Mouse (Mus musculus) CH12.LX (cell line): Measurements from ENCODE around the gene Dda1. TPM values are rescaled to one million over a fixed set of nuclear protein-coding genes. Genes with fewer than 3 reads are reported as not detected.

Source experiments
- DNase-seq: peaks from one replicate; pipeline ENCODE4 v3.0.0-alpha.2; 2013; ENCODE audit errors: extremely low read depth
- H3K27ac ChIP-seq: 2 replicates; pipeline ENCODE4 v1.5.1; 2012; ENCODE audit warnings: low read depth, mild to moderate bottlenecking, control low read depth, moderate library complexity; ENCODE audit not compliant: insufficient read depth
- H3K27me3 ChIP-seq: replicated peaks from 2 replicates; pipeline ENCODE3; 2012; ENCODE audit warnings: inconsistent platforms
- H3K36me3 ChIP-seq, 2 experiments: replicated peaks in 1 of 2; 2 replicates each; pipeline versions ENCODE3 to v1.6.1; 2012; ENCODE audit warnings: inconsistent platforms in 1 of 2, low read length in 1 of 2, mild to moderate bottlenecking in 1 of 2, mixed read lengths in 1 of 2, moderate library complexity in 1 of 2; ENCODE audit not compliant: control insufficient read depth in 1 of 2, insufficient read depth in 1 of 2
- H3K4me1 ChIP-seq, 2 experiments: 2 replicates each; pipeline ENCODE4 v1.6.1; 2012; ENCODE audit warnings: inconsistent platforms in 1 of 2, moderate library complexity in 1 of 2; ENCODE audit not compliant: insufficient read depth in 2 of 2, control insufficient read depth in 1 of 2
- H3K4me2 ChIP-seq: 2 replicates; pipeline ENCODE4 v1.6.1; 2012; ENCODE audit warnings: low read depth, mild to moderate bottlenecking, control low read depth; ENCODE audit not compliant: poor library complexity, insufficient read depth, severe bottlenecking
- H3K4me3 ChIP-seq, 3 experiments: fragments of 150-350 bp in 1 of 3; sonication (generic) in 1 of 3; replicated peaks in 1 of 3; 2 replicates each; pipeline versions ENCODE3 to v1.5.1; 2011 to 2012; ENCODE audit warnings: low read depth in 2 of 3, low read length in 2 of 3, mild to moderate bottlenecking in 2 of 3, moderate library complexity in 2 of 3, control low read depth in 1 of 3, improper control_type of control experiment in 1 of 3, inconsistent platforms in 1 of 3, mixed read lengths in 1 of 3; ENCODE audit not compliant: poor library complexity in 1 of 3
- H3K79me2 ChIP-seq: replicated peaks from 2 replicates; pipeline ENCODE4 v1.6.1; 2012; ENCODE audit warnings: mild to moderate bottlenecking, moderate library complexity; ENCODE audit not compliant: control insufficient read depth, poor library complexity, insufficient read depth, severe bottlenecking; ENCODE audit errors: extremely low read depth
- H3K9ac ChIP-seq: 2 replicates; pipeline ENCODE4 v1.6.1; 2012; ENCODE audit warnings: low read depth, mild to moderate bottlenecking, control low read depth, moderate library complexity; ENCODE audit not compliant: insufficient read depth
- H3K9me3 ChIP-seq: replicated peaks from 2 replicates; pipeline ENCODE3; 2012; ENCODE audit warnings: low read length, inconsistent platforms, mixed read lengths
- BHLHE40 ChIP-seq: IDR thresholded peaks from 2 replicates; pipeline ENCODE4 v1.6.1; 2011; ENCODE audit warnings: mild to moderate bottlenecking, low read depth, low read length, improper control_type of control experiment
- CHD1 ChIP-seq: IDR thresholded peaks from 2 replicates; pipeline ENCODE4 v1.6.1; 2012; ENCODE audit warnings: low read depth, low read length, improper control_type of control experiment, inconsistent platforms
- CTCF ChIP-seq, 2 experiments: IDR thresholded peaks in 1 of 2; conservative IDR thresholded peaks in 1 of 2; 2 replicates each; pipeline ENCODE4 v1.5.1; 2011 to 2012; ENCODE audit warnings: low read depth in 2 of 2, low read length in 2 of 2, improper control_type of control experiment in 1 of 2, inconsistent platforms in 1 of 2, mild to moderate bottlenecking in 1 of 2, moderate library complexity in 1 of 2
- E2F4 ChIP-seq: IDR thresholded peaks from 2 replicates; pipeline ENCODE4 v1.6.1; 2011; ENCODE audit warnings: low read depth, low read length, improper control_type of control experiment; ENCODE audit not compliant: insufficient replicate concordance
- EP300 ChIP-seq: IDR thresholded peaks from 2 replicates; pipeline ENCODE4 v1.6.1; 2011; ENCODE audit warnings: low read length, improper control_type of control experiment
- GABPA ChIP-seq: IDR thresholded peaks from 2 replicates; pipeline ENCODE4 v1.6.1; 2012; ENCODE audit warnings: low read depth, low read length, improper control_type of control experiment, inconsistent platforms; ENCODE audit not compliant: insufficient replicate concordance
- HCFC1 ChIP-seq: IDR thresholded peaks from 2 replicates; pipeline ENCODE4 v1.6.1; 2012; ENCODE audit warnings: low read depth, mild to moderate bottlenecking, inconsistent platforms, low read length, improper control_type of control experiment
- IRF4 ChIP-seq: IDR thresholded peaks from 2 replicates; pipeline ENCODE4 v1.6.1; 2014; ENCODE audit warnings: low read depth, mild to moderate bottlenecking, inconsistent platforms, low read length, improper control_type of control experiment
- JUND ChIP-seq: conservative IDR thresholded peaks from 2 replicates; pipeline ENCODE4 v1.6.1; 2011; ENCODE audit warnings: low read depth, low read length, improper control_type of control experiment
- KAT2A ChIP-seq: IDR thresholded peaks from 2 replicates; pipeline ENCODE4 v1.6.1; 2012; ENCODE audit warnings: low read length, improper control_type of control experiment, inconsistent platforms; ENCODE audit not compliant: insufficient replicate concordance
- MAFK ChIP-seq: IDR thresholded peaks from 2 replicates; pipeline ENCODE4 v1.6.1; 2011; ENCODE audit warnings: low read length, improper control_type of control experiment; ENCODE audit not compliant: insufficient replicate concordance
- MEF2A ChIP-seq: IDR thresholded peaks from 2 replicates; pipeline ENCODE4 v1.6.1; 2014; ENCODE audit warnings: low read depth, mild to moderate bottlenecking, inconsistent platforms, low read length, improper control_type of control experiment, borderline replicate concordance
- POLR2AphosphoS2 ChIP-seq: IDR thresholded peaks from 2 replicates; pipeline ENCODE4 v1.6.1; 2011; ENCODE audit warnings: low read depth, low read length, improper control_type of control experiment
- SMC3 ChIP-seq: IDR thresholded peaks from 2 replicates; pipeline ENCODE4 v1.6.1; 2011; ENCODE audit warnings: low read depth, low read length, improper control_type of control experiment
- USF1 ChIP-seq: IDR thresholded peaks from 2 replicates; pipeline ENCODE4 v1.6.1; 2014; ENCODE audit warnings: low read depth, mild to moderate bottlenecking, inconsistent platforms, low read length, improper control_type of control experiment
- USF2 ChIP-seq: conservative IDR thresholded peaks from 2 replicates; pipeline ENCODE4 v1.6.1; 2011; ENCODE audit warnings: low read depth, low read length, improper control_type of control experiment
- ZKSCAN1 ChIP-seq: IDR thresholded peaks from 2 replicates; pipeline ENCODE4 v1.6.1; 2012; ENCODE audit warnings: low read depth, inconsistent platforms, low read length, improper control_type of control experiment, borderline replicate concordance
- ZNF384 ChIP-seq: IDR thresholded peaks from 2 replicates; pipeline ENCODE4 v1.6.1; 2012; ENCODE audit warnings: low read depth, low read length, improper control_type of control experiment, inconsistent platforms
- dilution Hi-C: fragments of 300-500 bp; cut with MboI; formaldehyde crosslinking; loops from 2 replicates; pipeline ENCODE4 v1.14.3; 2020; ENCODE audit warnings: low sequenced_read_pairs; ENCODE audit not compliant: extremely low pct_unique_long_range_greater_than_20kb, extremely low pct_ligation_motif_present
- in situ Hi-C: fragments of 300-500 bp; cut with MboI; formaldehyde crosslinking; loops from 3 replicates; pipeline ENCODE4 v1.14.3; 2019; ENCODE audit warnings: low sequenced_read_pairs, low pct_ligation_motif_present, low pct_unique_long_range_greater_than_20kb, mixed read lengths
- polyA plus RNA-seq: library from polyadenylated mRNA; unstranded; fragments of >175 nt; gene quantifications from 2 replicates; pipeline ENCODE4 v1.2.1, GENCODE M21; 2012; ENCODE audit warnings: low read depth; ENCODE audit not compliant: insufficient read length
- total RNA-seq, 2 experiments: library from RNA; depleted of rRNA; stranded (reverse); fragments of 300-350 nt in 1 of 2; fragments of >200 nt in 1 of 2; gene quantifications; 2 replicates each; pipeline ENCODE4 v1.2.3; 2012 to 2014

The Dda1 gene
- total and polyA plus RNA-seq, 3 experiments = 57.4 to 78.1 (median 59.3) TPM

GRCm38 (mm10) chr8:71457659-71458270, 11.2 kb upstream of the Dda1 start:
- H3K4me1 ChIP-seq = peaks cover 11 to 32% of the 10 kb centered on the region in 2 experiments
- TF ChIP-seq POLR2AphosphoS2 = no peak
- TF ChIP-seq JUND = no peak
- no peak for TF ChIP-seq BHLHE40
- no peak for TF ChIP-seq SMC3
- TF ChIP-seq KAT2A = no peak
- TF ChIP-seq CHD1 = no peak
- TF ChIP-seq USF2 = no peak
- TF ChIP-seq E2F4 = no peak
- no peak for TF ChIP-seq MEF2A
- H3K9me3 ChIP-seq = peaks cover 8% of the 10 kb centered on the region
- H3K36me3 ChIP-seq = peaks cover 14 to 31% of the 10 kb centered on the region in 2 experiments
- DNase-seq = no peak
- H3K79me2 ChIP-seq = no peaks in the 10 kb centered on the region
- no peak overlapping the region for H3K4me3 ChIP-seq
- H3K27me3 ChIP-seq = no peaks in the 10 kb centered on the region
- H3K9ac ChIP-seq = no peak overlapping the region
- H3K27ac ChIP-seq = no peak overlapping the region
- H3K4me2 ChIP-seq = no peak overlapping the region
- dilution Hi-C loops = no loop called here
- in situ Hi-C loops = no loop called here

DNA sequence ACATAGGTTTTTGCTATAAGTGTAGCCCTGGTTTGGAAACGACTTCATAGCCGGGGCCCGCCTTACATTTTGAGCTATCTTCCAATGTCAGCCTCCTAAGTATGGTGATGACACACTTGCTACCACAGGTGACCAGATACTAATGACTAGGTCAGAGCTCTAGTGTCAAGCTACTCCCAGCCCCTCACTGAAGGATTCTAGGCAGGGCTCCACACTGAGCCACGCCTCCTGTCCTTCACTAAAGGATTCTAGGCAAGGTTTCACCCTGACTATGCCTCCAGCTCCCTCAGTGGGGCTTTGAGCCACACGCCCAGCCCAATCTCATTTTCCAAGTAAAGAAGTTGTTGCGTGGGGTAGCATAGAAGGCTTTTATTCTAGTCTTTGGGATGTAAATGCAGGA, 8.3 kb upstream of the Dda1 start:
- in situ Hi-C loops = no loop called here
- H3K27ac ChIP-seq = no peak overlapping the region
- DNase-seq = no peak
- dilution Hi-C loops = no loop called here
- no peaks in the 10 kb centered on the region for H3K79me2 ChIP-seq
- peaks cover 8% of the 10 kb centered on the region for H3K9me3 ChIP-seq
- no peaks in the 10 kb centered on the region for H3K27me3 ChIP-seq
- H3K4me2 ChIP-seq = no peak overlapping the region
- peaks cover 16 to 42% of the 10 kb centered on the region in 2 experiments for H3K4me1 ChIP-seq
- H3K4me3 ChIP-seq = no peak overlapping the region
- no peak overlapping the region for H3K9ac ChIP-seq
- H3K36me3 ChIP-seq = peaks cover 14 to 31% of the 10 kb centered on the region in 2 experiments
- TF ChIP-seq EP300 = no peak
- TF ChIP-seq USF2 = no peak

DNA sequence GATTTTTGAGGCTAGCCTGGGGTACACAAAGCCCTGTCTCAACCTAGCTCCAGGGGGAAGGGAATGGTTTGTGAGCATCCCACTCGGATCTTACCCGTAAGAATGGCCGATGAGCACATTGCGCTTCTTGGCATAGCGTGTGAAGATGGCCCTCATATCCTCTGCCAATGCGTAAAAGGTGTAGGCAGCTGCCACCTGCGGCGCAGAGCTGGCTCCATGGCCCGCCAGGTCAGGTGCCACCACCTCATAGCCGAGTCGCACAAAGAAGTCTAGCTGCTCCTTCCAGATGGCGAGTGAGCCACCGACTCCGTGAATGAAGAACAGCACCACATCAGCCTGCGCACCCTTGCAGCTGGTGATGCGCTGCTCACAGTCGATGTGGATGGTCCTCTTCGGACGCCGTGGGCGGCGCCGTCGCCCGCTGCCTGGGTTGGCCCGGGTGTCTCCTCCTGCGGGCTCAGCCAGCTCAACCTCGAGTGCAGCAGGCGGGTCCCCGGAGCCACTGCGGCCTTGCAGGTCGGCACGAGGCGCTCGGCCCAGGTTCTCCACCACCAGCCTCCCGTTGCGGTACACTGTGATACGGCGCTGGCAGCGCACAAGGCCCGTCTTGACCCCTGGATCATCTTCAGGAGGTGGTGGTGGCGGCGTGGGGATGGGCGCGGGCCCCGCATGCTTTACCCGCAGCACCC, 7.7 kb upstream of the Dda1 start:
- Histone ChIP-seq H3K4me2 (no peak overlapping the region), H3K79me2 (no peaks in the 10 kb centered on the region), H3K9me3 (peaks cover 8% of the 10 kb centered on the region), H3K27me3 (no peaks in the 10 kb centered on the region), H3K4me1 (peaks cover 16 to 47% of the 10 kb centered on the region in 2 experiments), H3K4me3 (no peak overlapping the region), H3K9ac (no peak overlapping the region), H3K36me3 (peaks cover 14 to 37% of the 10 kb centered on the region in 2 experiments), H3K27ac (no peak overlapping the region)
- TF ChIP-seq ZNF384 (no peak), MEF2A (no peak), USF1 (no peak), GABPA (no peak), MAFK (no peak), USF2 (no peak), ZKSCAN1 (no peak), HCFC1 (no peak), IRF4 (no peak), CTCF (conservative IDR thresholded peaks at IDR 0.05 in 1 of 2, IDR thresholded peaks at IDR 0.05 in 1 of 2; ENCODE audit: low read depth in 2 of 2, low read length in 2 of 2) (no peak)
- in situ Hi-C loops = no loop called here
- DNase-seq = no peak
- dilution Hi-C loops = no loop called here
